Mouse (Mus musculus) limb, embryonic 14.5 days (tissue): ENCODE results near the gene Creb3. TPM values are rescaled to one million over a fixed set of nuclear protein-coding genes. Genes with fewer than 3 reads are reported as not detected.
"Not testable (repeated sequence)": the region's sequence is repeated elsewhere in the genome, so short reads cannot be mapped to it uniquely, and the experiment has no call there.

Source experiments
- ATAC-seq: fragments of 200-750 bp; cut with Nextera tagmentation; 2 replicates; pipeline ENCODE4 v1.8.0; 2017; ENCODE audit warnings: low read depth, moderate number of reproducible peaks, moderate TSS enrichment; ENCODE audit not compliant: low FRiP score
- DNase-seq: peaks from one replicate; pipeline ENCODE4 v3.0.0-alpha.2; 2015; ENCODE audit warnings: low spot score
- H3K27ac ChIP-seq: fragments of 300-500 bp; sonication (generic); replicated peaks from 2 replicates; pipeline ENCODE4 v1.5.1; 2014; ENCODE audit warnings: low read depth, mild to moderate bottlenecking, low read length, moderate library complexity, mixed read lengths
- H3K27me3 ChIP-seq: fragments of 300-500 bp; sonication (generic); 2 replicates; pipeline ENCODE4 v1.6.1; 2014; ENCODE audit warnings: low read length, mixed read lengths; ENCODE audit not compliant: control insufficient read depth, insufficient read depth
- H3K36me3 ChIP-seq: fragments of 300-500 bp; sonication (generic); 2 replicates; pipeline ENCODE4 v1.6.1; 2014; ENCODE audit warnings: mild to moderate bottlenecking, low read length, moderate library complexity, mixed read lengths; ENCODE audit not compliant: control insufficient read depth, insufficient read depth
- H3K4me1 ChIP-seq: fragments of 300-500 bp; sonication (generic); 2 replicates; pipeline ENCODE4 v1.6.1; 2014; ENCODE audit warnings: antibody characterized with exemption, low read length, mixed read lengths; ENCODE audit not compliant: control insufficient read depth, insufficient read depth
- H3K4me2 ChIP-seq: fragments of 300-500 bp; sonication (generic); replicated peaks from 2 replicates; pipeline ENCODE4 v1.6.1; 2014; ENCODE audit warnings: low read depth, mild to moderate bottlenecking, low read length, moderate library complexity; ENCODE audit not compliant: severe bottlenecking
- H3K4me3 ChIP-seq: fragments of 300-500 bp; sonication (generic); replicated peaks from 2 replicates; pipeline ENCODE4 v1.5.1; 2014; ENCODE audit warnings: low read length
- H3K9ac ChIP-seq: fragments of 300-500 bp; sonication (generic); 2 replicates; pipeline ENCODE4 v1.6.1; 2014; ENCODE audit warnings: mild to moderate bottlenecking, low read depth, low read length, moderate library complexity; ENCODE audit not compliant: severe bottlenecking
- H3K9me3 ChIP-seq: fragments of 300-500 bp; sonication (generic); 2 replicates; pipeline ENCODE4 v1.6.1; 2016; ENCODE audit warnings: low read length; ENCODE audit not compliant: control insufficient read depth
- POLR2A ChIP-seq: fragments of 200-500 bp; IDR thresholded peaks from 2 replicates; pipeline ENCODE4 v1.8.0; 2012; ENCODE audit warnings: inconsistent platforms, mild to moderate bottlenecking, moderate library complexity, borderline replicate concordance; ENCODE audit not compliant: insufficient read depth, insufficient read length; ENCODE audit errors: extremely low read depth
- WGBS: fragments of 180-500 bp; shearing (Covaris S2); extraction: QIAGEN DNeasy Blood & Tissue Kit; methylation state at CpG from one replicate; pipeline ENCODE4 v1.1.7; 2014; 5-methylcytosine and 5-hydroxymethylcytosine counted together
- polyA plus RNA-seq, 2 experiments: library from polyadenylated mRNA; depleted of rRNA in 1 of 2; stranded (reverse) in 1 of 2; unstranded in 1 of 2; fragments of >200 nt; fragmentation: Nextera tagmentation in 1 of 2; extraction: Ambion mirVana in 1 of 2; gene quantifications; 2 replicates each; pipeline versions ENCODE4 v1.2.1 to v1.2.3; 2012 to 2014

Gene Creb3
- polyA plus RNA-seq, 2 experiments, result 51.7 to 78.5 TPM

DNA sequence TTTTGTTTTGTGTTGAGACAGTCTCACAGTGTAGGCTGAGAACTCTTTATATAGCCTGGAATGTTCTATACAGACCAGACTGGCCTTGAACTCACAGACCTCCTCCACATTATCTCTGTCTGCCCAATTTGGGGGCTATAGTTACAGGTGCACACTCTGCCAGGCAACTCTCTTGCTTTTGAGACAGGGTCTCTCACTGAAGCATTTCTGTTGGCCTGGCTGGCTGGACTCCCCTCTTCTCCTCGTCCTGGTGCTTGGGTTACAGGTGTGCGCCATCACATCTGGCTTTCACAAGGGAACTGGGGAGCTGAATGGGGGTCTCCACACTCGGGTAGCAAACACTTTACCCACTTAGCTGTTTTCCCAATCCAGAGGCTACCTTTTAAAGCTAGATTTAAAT is 29.8 kb downstream of the Creb3 start:
- H3K9me3 ChIP-seq, result no peaks in the 10 kb centered on the region
- peaks cover 4% of the 10 kb centered on the region; the same call in 1 of the 2 replicates for H3K4me1 ChIP-seq
- no peak overlapping the region for H3K9ac ChIP-seq
- no peak for TF ChIP-seq POLR2A
- no peak overlapping the region for H3K27ac ChIP-seq
- no peaks in the 10 kb centered on the region for H3K27me3 ChIP-seq
- WGBS, result 59% methylated on average over 3 of the region's 3 CpGs
- no peak overlapping the region for H3K4me2 ChIP-seq
- DNase-seq (no peak), ATAC-seq (no peak)
- no peaks in the 10 kb centered on the region for H3K36me3 ChIP-seq
- no peak overlapping the region for H3K4me3 ChIP-seq

DNA sequence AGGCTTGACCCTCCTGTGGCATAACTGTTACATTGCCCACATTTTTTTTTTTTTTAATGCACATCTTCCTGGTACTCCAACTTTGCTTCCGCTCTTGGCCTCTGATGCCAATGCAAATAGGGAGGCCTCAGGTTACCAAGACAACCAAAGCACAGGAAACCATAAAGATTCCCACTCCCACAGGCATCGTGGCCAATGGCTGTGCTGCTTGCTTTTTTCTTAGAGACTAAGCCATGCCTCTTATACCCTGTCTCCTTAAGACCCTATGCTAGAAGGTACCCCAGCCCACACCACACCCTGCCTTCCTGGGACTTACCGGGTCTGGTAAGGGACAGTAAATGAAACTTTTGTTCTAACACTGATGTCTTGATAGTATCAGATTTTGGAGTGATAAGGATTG is 31.3 kb downstream of the Creb3 start:
- Histone ChIP-seq H3K9me3 (no peaks in the 10 kb centered on the region), H3K4me1 (no peaks in the 10 kb centered on the region), H3K36me3 (no peaks in the 10 kb centered on the region), H3K4me2 (no peak overlapping the region), H3K9ac (no peak overlapping the region), H3K27ac (no peak overlapping the region), H3K4me3 (no peak overlapping the region), H3K27me3 (no peaks in the 10 kb centered on the region)
- 43% methylated on average over 3 of the region's 3 CpGs for WGBS
- no peak for TF ChIP-seq POLR2A
- DNase-seq (no peak), ATAC-seq (no peak)

DNA sequence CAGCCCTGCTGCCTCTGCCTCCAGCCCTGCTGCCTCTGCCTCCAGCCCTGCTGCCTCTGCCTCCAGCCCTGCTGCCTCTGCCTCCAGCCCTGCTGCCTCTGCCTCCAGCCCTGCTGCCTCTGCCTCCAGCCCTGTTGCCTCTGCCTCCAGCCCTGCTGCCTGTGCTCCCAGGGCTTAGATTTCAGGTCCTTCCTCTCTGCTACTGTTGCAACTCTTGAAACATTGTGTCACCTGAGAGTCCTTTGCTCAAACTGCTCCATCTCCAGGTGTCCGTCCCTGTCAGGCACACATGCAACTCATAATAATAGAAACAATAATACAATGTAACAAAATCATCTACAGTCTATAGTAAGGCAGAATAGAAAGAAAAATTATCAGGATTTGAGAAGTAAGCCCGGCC is 34.5 kb downstream of the Creb3 start:
- not testable (repeated sequence) for H3K4me3 ChIP-seq, H3K4me2 ChIP-seq, H3K36me3 ChIP-seq, DNase-seq, ATAC-seq, H3K27ac ChIP-seq, H3K4me1 ChIP-seq, H3K27me3 ChIP-seq, H3K9me3 ChIP-seq, H3K9ac ChIP-seq
- 83% methylated on average over 2 of the region's 2 CpGs for WGBS

DNA sequence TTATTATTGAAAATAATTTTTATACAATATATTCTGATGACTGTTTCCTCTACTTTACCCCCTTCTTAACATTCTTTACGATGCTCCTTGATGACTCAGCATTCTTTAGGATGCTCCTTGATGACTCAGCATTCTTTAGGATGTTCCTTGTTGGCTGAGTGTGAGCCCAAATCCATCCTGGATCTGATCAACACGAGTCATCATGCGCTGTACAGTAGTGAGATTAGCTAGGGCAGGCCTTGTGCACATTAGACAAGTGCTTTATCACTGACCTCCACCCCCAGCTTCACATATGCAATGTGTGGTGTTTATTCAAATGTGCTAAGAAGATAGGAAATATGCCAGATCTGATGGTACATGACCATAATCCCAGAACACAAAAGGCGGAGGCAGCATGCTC is 36.1 kb downstream of the Creb3 start:
- whole genome bisulfite sequencing, result 84% methylated on average over 4 of the region's 4 CpGs
- Histone ChIP-seq H3K4me2 (no peak overlapping the region), H3K4me1 (no peaks in the 10 kb centered on the region), H3K4me3 (no peak overlapping the region), H3K27ac (no peak overlapping the region), H3K9ac (no peak overlapping the region), H3K36me3 (no peaks in the 10 kb centered on the region), H3K27me3 (no peaks in the 10 kb centered on the region), H3K9me3 (no peaks in the 10 kb centered on the region)
- TF ChIP-seq POLR2A, result no peak
- DNase-seq, result no peak
- no peak for ATAC-seq

DNA sequence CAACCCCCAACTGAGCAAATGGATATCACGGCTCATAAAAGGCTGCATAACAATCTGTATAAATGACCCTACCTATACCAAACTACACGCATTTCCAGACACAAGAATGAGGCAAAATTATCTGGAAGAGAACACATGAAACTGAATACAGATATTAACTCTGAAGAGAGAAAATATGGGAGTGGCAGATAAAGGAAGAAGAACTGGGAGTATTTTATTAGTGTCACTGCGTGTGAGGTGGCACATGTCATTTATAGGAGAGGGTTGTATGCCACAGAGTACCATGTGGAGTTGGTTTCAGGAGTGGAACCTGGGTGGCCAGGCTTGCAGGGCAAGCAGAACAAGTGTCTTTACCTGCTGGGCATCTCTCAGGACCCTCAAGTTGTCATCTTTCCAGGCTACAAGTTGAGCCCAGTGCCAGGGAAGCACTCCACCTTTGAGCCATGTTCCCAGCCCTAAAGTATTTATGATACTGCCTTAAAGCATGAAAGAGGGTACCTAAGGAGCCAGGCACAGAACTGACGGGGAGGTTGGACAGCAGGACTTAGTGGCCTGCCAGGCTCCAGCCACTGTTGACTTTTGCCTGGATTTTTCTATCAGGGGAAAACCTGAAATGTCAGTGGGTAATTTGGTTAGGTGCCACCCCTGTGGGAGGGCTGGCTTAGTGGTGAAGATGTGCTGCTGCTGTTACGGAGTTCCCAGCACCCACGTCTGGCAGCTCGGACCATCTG is 36.7 kb downstream of the Creb3 start:
- TF ChIP-seq POLR2A, result no peak
- no peaks in the 10 kb centered on the region for H3K9me3 ChIP-seq

More for the DNA sequence above, 36.7 kb downstream of the Creb3 start:
- DNase-seq (no peak), ATAC-seq (no peak)
- Histone ChIP-seq H3K27me3 (no peaks in the 10 kb centered on the region), H3K36me3 (no peaks in the 10 kb centered on the region), H3K4me3 (no peak overlapping the region), H3K4me2 (no peak overlapping the region), H3K9ac (no peak overlapping the region), H3K4me1 (no peaks in the 10 kb centered on the region), H3K27ac (no peak overlapping the region)
- 79% methylated on average over 7 of the region's 7 CpGs for WGBS
